Mouse (Mus musculus) ES-E14 (cell line): ENCODE data around the gene Stk10.

Source experiments
- ZC3H11A ChIP-seq: IDR thresholded peaks from 2 replicates; pipeline ENCODE4 v1.6.1; 2012; ENCODE audit warnings: low read depth, mild to moderate bottlenecking, inconsistent platforms, low read length, borderline replicate concordance
- ZNF384 ChIP-seq: IDR thresholded peaks from 2 replicates; pipeline ENCODE4 v1.6.1; 2012; ENCODE audit warnings: low read depth, low read length, inconsistent platforms

DNA sequence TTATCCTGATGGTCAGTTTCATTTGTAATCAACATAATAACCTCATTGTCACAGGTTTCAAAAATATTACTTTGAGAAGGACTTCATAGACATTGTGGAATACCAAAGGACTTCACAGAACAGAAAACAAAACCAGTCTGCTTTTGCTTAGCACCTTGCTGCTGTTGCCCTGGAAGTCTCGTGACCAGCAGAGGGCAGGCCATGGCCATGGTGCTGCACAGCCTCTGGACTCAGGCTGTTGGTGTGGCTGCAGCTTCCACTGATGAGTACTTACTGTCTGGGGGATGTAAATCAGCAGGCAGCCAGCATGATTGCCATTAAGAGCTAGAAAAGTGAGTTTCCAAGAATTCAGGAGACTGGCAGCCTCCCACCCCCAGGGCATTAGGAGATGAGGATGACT lies 92.6 kb downstream of the Stk10 start:
- TF ChIP-seq ZNF384 (no peak), ZC3H11A (no peak)
